Mouse (Mus musculus): ENCODE measurements around the gene Immp2l. TPM values are rescaled to one million over a fixed set of nuclear protein-coding genes. Genes with fewer than 3 reads are reported as not detected.
A peak's percentile ranks its signal among the peaks of the same experiment; 100 is the strongest.

Gene Immp2l
- total and polyA plus RNA-seq, 3 experiments: 0.50 to 31.4 (median 7.9) TPM

DNA sequence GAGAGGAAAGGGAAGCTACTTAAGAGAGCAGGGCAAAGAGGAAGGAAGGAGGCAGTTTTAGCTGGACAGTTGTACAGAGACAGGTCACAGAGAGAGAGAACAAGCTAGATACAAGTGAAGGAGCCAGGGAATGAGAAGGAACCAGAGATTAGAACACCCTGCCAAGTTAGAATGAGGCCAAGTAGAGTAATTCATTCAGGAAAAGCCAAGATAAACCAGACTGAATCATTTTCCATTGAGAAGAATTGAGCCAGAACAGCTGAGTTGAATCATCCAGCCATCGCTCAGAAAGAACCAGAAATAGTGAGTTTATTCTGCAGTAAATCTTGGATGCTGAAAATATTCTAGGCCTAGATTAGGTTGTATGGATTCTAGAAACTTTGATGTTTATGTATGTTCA lies 1.4 kb upstream of the Immp2l start:
- H3K36me3 ChIP-seq (replicated peaks): peaks cover 9% of the 10 kb centered on the region
- H3K4me3 ChIP-seq (ENCODE audit: low read depth, low read length): no peak overlapping the region
- no peaks in the 10 kb centered on the region for H3K27me3 ChIP-seq (ENCODE audit: insufficient read depth, low read length)
- TF ChIP-seq POLR2AphosphoS5 (IDR thresholded peaks at IDR 0.05; ENCODE audit: insufficient replicate concordance, low read depth, low read length): no peak
- TF ChIP-seq GATA2 (IDR thresholded peaks at IDR 0.05; ENCODE audit: borderline replicate concordance, low read depth, low read length): no peak
- ATAC-seq (ENCODE audit: extremely low read depth, insufficient number of reproducible peaks, low FRiP score, poor library complexity, severe bottlenecking) (no peak), DNase-seq (ENCODE audit: low spot score) (no peak)
- H3K4me1 ChIP-seq (ENCODE audit: insufficient read depth, low read depth, low read length): peaks cover 20% of the 10 kb centered on the region
- no peaks in the 10 kb centered on the region for H3K9me3 ChIP-seq (replicated peaks)

DNA sequence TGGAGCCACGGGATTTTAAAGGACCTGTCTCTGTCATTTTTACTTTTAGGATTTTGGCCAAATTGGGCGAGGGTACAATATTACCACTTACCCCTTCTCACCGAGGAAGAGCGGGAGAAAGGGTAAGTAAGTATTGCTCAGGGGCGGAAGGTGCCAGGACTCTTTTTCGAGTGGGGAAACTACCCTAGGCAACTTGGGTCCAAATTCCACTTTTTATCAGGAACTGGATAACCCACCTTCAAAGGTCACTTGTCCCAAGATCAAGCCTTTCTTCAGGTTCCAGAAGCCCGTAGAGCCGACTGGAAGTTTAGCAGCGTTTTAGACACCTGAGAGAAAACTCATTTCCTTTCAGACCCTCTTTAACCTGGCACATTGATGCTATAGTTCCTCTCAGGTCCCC lies 622 bp downstream of the Immp2l start:
- H3K9me3 ChIP-seq (replicated peaks): no peaks in the 10 kb centered on the region
- DNase-seq (ENCODE audit: low spot score): peak; percentile 3
- H3K27me3 ChIP-seq (ENCODE audit: insufficient read depth, low read length): no peaks in the 10 kb centered on the region
- peaks cover 10% of the 10 kb centered on the region for H3K36me3 ChIP-seq (replicated peaks)
- H3K4me1 ChIP-seq (ENCODE audit: insufficient read depth, low read depth, low read length): peaks cover 20% of the 10 kb centered on the region
- TF ChIP-seq POLR2AphosphoS5 (IDR thresholded peaks at IDR 0.05; ENCODE audit: insufficient replicate concordance, low read depth, low read length) (no peak), GATA1 (IDR thresholded peaks at IDR 0.05; ENCODE audit: borderline replicate concordance, low read length) (no peak), CTCF (IDR thresholded peaks at IDR 0.05; ENCODE audit: low read depth, low read length) (no peak), GATA2 (IDR thresholded peaks at IDR 0.05; ENCODE audit: borderline replicate concordance, low read depth, low read length) (no peak), TAL1 (conservative IDR thresholded peaks at IDR 0.05; ENCODE audit: low read depth, low read length) (no peak)
- no peak for ATAC-seq (ENCODE audit: extremely low read depth, insufficient number of reproducible peaks, low FRiP score, poor library complexity, severe bottlenecking)
- peak overlapping the region; percentile 88 for H3K4me3 ChIP-seq (ENCODE audit: low read depth, low read length)

DNA sequence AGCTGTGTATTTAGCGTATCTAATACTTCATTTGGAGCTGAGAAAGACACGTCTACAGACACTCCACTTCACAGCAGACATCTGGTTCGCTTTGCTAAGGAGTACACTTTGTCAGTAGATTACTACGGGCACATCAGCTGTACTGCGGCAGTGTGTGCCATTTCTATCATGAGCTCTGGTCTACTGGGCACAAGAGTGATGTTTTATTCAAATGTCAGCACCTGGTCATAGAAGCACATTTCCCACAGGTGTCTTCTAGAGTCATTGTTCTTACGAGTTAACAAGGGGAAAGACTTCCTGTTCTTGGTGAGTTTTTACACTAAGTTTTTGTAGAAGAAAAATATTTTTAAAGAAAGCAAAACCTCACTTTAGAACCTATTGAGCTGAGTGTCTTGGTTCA lies 3.6 kb downstream of the Immp2l start:
- Histone ChIP-seq H3K4me1 (ENCODE audit: insufficient read depth, low read depth, low read length) (peaks cover 20% of the 10 kb centered on the region), H3K36me3 (replicated peaks) (peaks cover 18% of the 10 kb centered on the region), H3K4me3 (ENCODE audit: low read depth, low read length) (no peak overlapping the region), H3K9me3 (replicated peaks) (no peaks in the 10 kb centered on the region), H3K27me3 (ENCODE audit: insufficient read depth, low read length) (no peaks in the 10 kb centered on the region)
- ATAC-seq (ENCODE audit: extremely low read depth, insufficient number of reproducible peaks, low FRiP score, poor library complexity, severe bottlenecking): no peak
- TF ChIP-seq CTCF (IDR thresholded peaks at IDR 0.05; ENCODE audit: low read depth, low read length) (no peak), POLR2AphosphoS5 (IDR thresholded peaks at IDR 0.05; ENCODE audit: insufficient replicate concordance, low read depth, low read length) (no peak), GATA1 (IDR thresholded peaks at IDR 0.05; ENCODE audit: borderline replicate concordance, low read length) (no peak), TAL1 (conservative IDR thresholded peaks at IDR 0.05; ENCODE audit: low read depth, low read length) (no peak), GATA2 (IDR thresholded peaks at IDR 0.05; ENCODE audit: borderline replicate concordance, low read depth, low read length) (no peak)
- no peak for DNase-seq (ENCODE audit: low spot score)

DNA sequence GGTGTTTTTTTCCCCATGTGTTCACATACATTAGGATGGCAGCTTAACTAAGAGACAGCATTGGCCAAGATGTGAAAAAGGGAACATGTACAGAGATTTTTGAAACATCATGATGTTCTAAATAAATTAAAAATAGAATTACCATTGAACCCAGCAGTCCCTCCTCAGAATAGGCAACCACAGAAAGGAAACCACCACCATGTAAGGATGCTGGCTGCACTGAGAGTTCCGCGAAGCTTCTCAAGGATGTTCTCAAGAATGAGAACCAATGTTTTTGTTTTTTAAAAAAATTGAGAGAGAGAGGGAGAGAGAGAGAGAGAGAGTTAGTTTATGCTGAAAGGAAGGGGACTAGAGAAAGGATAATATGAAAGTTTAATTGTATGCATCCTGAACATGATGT lies 7.2 kb downstream of the Immp2l start:
- TF ChIP-seq GATA2 (IDR thresholded peaks at IDR 0.05; ENCODE audit: borderline replicate concordance, low read depth, low read length): no peak
- no peak for TF ChIP-seq GATA1 (IDR thresholded peaks at IDR 0.05; ENCODE audit: borderline replicate concordance, low read length)
- TF ChIP-seq CTCF (IDR thresholded peaks at IDR 0.05; ENCODE audit: low read depth, low read length): no peak
- TF ChIP-seq POLR2AphosphoS5 (IDR thresholded peaks at IDR 0.05; ENCODE audit: insufficient replicate concordance, low read depth, low read length): no peak
- Histone ChIP-seq H3K9me3 (replicated peaks) (no peaks in the 10 kb centered on the region), H3K27me3 (ENCODE audit: insufficient read depth, low read length) (no peaks in the 10 kb centered on the region), H3K4me1 (ENCODE audit: insufficient read depth, low read depth, low read length) (peaks cover 2% of the 10 kb centered on the region; the same call in 1 of the 2 replicates), H3K36me3 (replicated peaks) (peaks cover 29% of the 10 kb centered on the region), H3K4me3 (ENCODE audit: low read depth, low read length) (no peak overlapping the region)
- ATAC-seq (ENCODE audit: extremely low read depth, insufficient number of reproducible peaks, low FRiP score, poor library complexity, severe bottlenecking) (no peak), DNase-seq (ENCODE audit: low spot score) (no peak)

DNA sequence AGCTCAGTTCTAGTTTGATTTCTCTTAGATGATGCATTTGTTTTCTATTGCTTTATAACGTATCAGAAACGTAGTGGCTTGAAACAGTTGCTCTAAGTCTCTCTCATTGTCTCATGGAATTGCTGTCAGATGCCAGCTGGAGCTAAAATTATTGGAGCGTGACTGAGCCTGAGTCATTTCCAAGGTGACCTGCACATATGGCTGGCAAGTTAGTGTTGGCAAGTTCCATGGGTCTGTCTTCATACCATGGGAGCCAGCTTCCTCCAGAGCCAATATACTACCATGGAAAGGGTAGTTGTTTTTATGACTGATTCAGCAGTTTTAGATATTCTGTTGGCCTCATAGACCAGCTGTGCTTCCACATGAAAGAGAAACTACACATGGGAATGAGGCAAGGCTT lies 9.3 kb downstream of the Immp2l start:
- peaks cover 21% of the 10 kb centered on the region for H3K36me3 ChIP-seq (replicated peaks)
- no peaks in the 10 kb centered on the region for H3K4me1 ChIP-seq (ENCODE audit: insufficient read depth, low read depth, low read length)
- ATAC-seq (ENCODE audit: extremely low read depth, insufficient number of reproducible peaks, low FRiP score, poor library complexity, severe bottlenecking) (no peak), DNase-seq (ENCODE audit: low spot score) (no peak)
- H3K27me3 ChIP-seq (ENCODE audit: insufficient read depth, low read length): no peaks in the 10 kb centered on the region
- TF ChIP-seq POLR2AphosphoS5 (IDR thresholded peaks at IDR 0.05; ENCODE audit: insufficient replicate concordance, low read depth, low read length) (no peak), GATA1 (IDR thresholded peaks at IDR 0.05; ENCODE audit: borderline replicate concordance, low read length) (no peak), GATA2 (IDR thresholded peaks at IDR 0.05; ENCODE audit: borderline replicate concordance, low read depth, low read length) (no peak), CTCF (IDR thresholded peaks at IDR 0.05; ENCODE audit: low read depth, low read length) (no peak), TAL1 (conservative IDR thresholded peaks at IDR 0.05; ENCODE audit: low read depth, low read length) (no peak)
- H3K9me3 ChIP-seq (replicated peaks): no peaks in the 10 kb centered on the region
- no peak overlapping the region for H3K4me3 ChIP-seq (ENCODE audit: low read depth, low read length)

DNA sequence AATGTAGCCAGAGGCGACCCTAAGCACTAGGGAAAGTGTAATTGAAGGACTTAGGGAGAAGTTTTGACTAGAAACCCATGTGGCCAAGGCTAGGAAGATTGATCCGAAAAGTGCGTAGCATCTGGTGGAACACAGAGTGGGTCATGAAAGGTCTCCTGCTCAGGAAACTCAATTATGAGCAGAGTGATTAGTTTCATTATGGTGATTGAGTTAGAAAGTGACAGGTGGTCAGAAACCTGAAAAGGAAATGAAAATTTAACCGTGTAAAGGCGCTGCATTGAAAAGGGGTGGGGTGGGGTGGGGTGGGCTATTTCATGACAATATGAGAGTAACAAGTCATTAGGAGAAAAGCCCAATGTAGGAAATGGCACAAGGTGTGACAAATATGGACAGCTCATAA lies 15.9 kb downstream of the Immp2l start:
- H3K27me3 ChIP-seq (ENCODE audit: insufficient read depth, low read length): no peaks in the 10 kb centered on the region
- H3K4me1 ChIP-seq (ENCODE audit: insufficient read depth, low read depth, low read length): no peaks in the 10 kb centered on the region
- peaks cover 6% of the 10 kb centered on the region for H3K36me3 ChIP-seq (replicated peaks)
- ATAC-seq (ENCODE audit: extremely low read depth, insufficient number of reproducible peaks, low FRiP score, poor library complexity, severe bottlenecking) (no peak), DNase-seq (ENCODE audit: low spot score) (no peak)
- H3K4me3 ChIP-seq (ENCODE audit: low read depth, low read length): no peak overlapping the region
- TF ChIP-seq CTCF (IDR thresholded peaks at IDR 0.05; ENCODE audit: low read depth, low read length): no peak
- no peak for TF ChIP-seq POLR2AphosphoS5 (IDR thresholded peaks at IDR 0.05; ENCODE audit: insufficient replicate concordance, low read depth, low read length)
- TF ChIP-seq GATA2 (IDR thresholded peaks at IDR 0.05; ENCODE audit: borderline replicate concordance, low read depth, low read length): no peak
- no peak for TF ChIP-seq GATA1 (IDR thresholded peaks at IDR 0.05; ENCODE audit: borderline replicate concordance, low read length)
- H3K9me3 ChIP-seq (replicated peaks): no peaks in the 10 kb centered on the region

DNA sequence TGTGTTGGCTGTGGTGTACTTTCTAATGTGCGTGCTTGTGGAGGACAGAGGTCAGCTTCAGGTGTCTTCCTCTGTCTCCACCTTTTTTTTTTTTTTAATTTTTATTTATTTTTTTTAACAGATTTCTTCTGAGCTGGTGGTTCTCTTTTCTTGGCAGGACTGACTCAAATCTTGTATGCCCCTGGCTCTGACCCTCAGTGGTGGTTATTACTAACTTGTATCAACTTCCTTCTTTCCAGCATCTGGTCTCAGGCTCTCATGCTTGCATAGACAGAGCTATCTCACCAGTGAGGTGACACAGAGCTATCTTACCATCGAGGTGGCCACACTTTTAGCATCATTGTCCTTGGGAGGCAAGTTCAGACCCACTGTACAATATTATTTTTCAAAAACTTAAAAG lies 17.8 kb downstream of the Immp2l start:
- H3K9me3 ChIP-seq (replicated peaks): no peaks in the 10 kb centered on the region
- TF ChIP-seq POLR2AphosphoS5 (IDR thresholded peaks at IDR 0.05; ENCODE audit: insufficient replicate concordance, low read depth, low read length) (no peak), GATA1 (IDR thresholded peaks at IDR 0.05; ENCODE audit: borderline replicate concordance, low read length) (no peak), CTCF (IDR thresholded peaks at IDR 0.05; ENCODE audit: low read depth, low read length) (no peak), TAL1 (conservative IDR thresholded peaks at IDR 0.05; ENCODE audit: low read depth, low read length) (no peak), GATA2 (IDR thresholded peaks at IDR 0.05; ENCODE audit: borderline replicate concordance, low read depth, low read length) (no peak)
- H3K4me1 ChIP-seq (ENCODE audit: insufficient read depth, low read depth, low read length): no peaks in the 10 kb centered on the region
- no peak overlapping the region for H3K4me3 ChIP-seq (ENCODE audit: low read depth, low read length)
- H3K36me3 ChIP-seq (replicated peaks): peaks cover 4% of the 10 kb centered on the region
- DNase-seq (ENCODE audit: low spot score) (no peak), ATAC-seq (ENCODE audit: extremely low read depth, insufficient number of reproducible peaks, low FRiP score, poor library complexity, severe bottlenecking) (no peak)
- H3K27me3 ChIP-seq (ENCODE audit: insufficient read depth, low read length): no peaks in the 10 kb centered on the region
